Mouse (Mus musculus) hindbrain, embryonic 10.5 days (tissue): ENCODE data around the gene Dmrta2. TPM values are rescaled to one million over a fixed set of nuclear protein-coding genes. Genes with fewer than 3 reads are reported as not detected.

Source experiments
- DNase-seq: peaks from one replicate; pipeline ENCODE4 v3.0.0-alpha.2; 2017; ENCODE audit warnings: low spot score
- H3K27ac ChIP-seq: fragments of 300-500 bp; sonication (generic); 2 replicates; pipeline ENCODE4 v1.5.1; 2016; ENCODE audit warnings: mild to moderate bottlenecking, moderate library complexity
- H3K27me3 ChIP-seq: fragments of 300-500 bp; sonication (generic); 2 replicates; pipeline ENCODE4 v1.6.1; 2016; ENCODE audit warnings: mild to moderate bottlenecking; ENCODE audit not compliant: poor library complexity, insufficient read depth, severe bottlenecking
- H3K36me3 ChIP-seq: fragments of 300-500 bp; sonication (generic); 2 replicates; pipeline ENCODE4 v1.6.1; 2016; ENCODE audit warnings: mild to moderate bottlenecking, moderate library complexity
- H3K4me1 ChIP-seq: fragments of 300-500 bp; sonication (generic); replicated peaks from 2 replicates; pipeline ENCODE4 v1.6.1; 2016; ENCODE audit warnings: mild to moderate bottlenecking
- H3K4me3 ChIP-seq: fragments of 300-500 bp; sonication (generic); 2 replicates; pipeline ENCODE4 v1.5.1; 2016; ENCODE audit warnings: mild to moderate bottlenecking, moderate library complexity
- H3K9me3 ChIP-seq: fragments of 300-500 bp; sonication (generic); 2 replicates; pipeline ENCODE4 v1.6.1; 2016; ENCODE audit warnings: mild to moderate bottlenecking, moderate library complexity
- WGBS: fragments of 180-500 bp; shearing (Covaris S2); methylation state at CpG from one replicate; pipeline ENCODE4 v1.1.7; 2016; 5-methylcytosine and 5-hydroxymethylcytosine counted together
- polyA plus RNA-seq: library from polyadenylated mRNA; unstranded; fragments of >200 nt; fragmentation: Nextera tagmentation; extraction: Ambion mirVana; gene quantifications from 2 replicates; pipeline ENCODE4 v1.2.1, GENCODE M21; 2016

Dmrta2 gene
- polyA plus RNA-seq, 1 experiment from 2014 or later = 0.41 TPM

- peak; percentile 29 for DNase-seq
- H3K4me1 ChIP-seq = peaks cover 26% of the 10 kb centered on the region
- 2% methylated on average over 20 of the region's 20 CpGs for WGBS
- H3K4me3 ChIP-seq = no peak overlapping the region
- H3K27me3 ChIP-seq = peaks cover 98% of the 10 kb centered on the region
- no peak overlapping the region for H3K27ac ChIP-seq
- no peaks in the 10 kb centered on the region for H3K9me3 ChIP-seq
- no peaks in the 10 kb centered on the region for H3K36me3 ChIP-seq
Measured at GRCm38 (mm10) chr4:109973991-109974654, 3.7 kb upstream of the Dmrta2 start.

- peak; percentile 36 for DNase-seq
- H3K9me3 ChIP-seq = no peaks in the 10 kb centered on the region
- peaks cover 98% of the 10 kb centered on the region for H3K27me3 ChIP-seq
- no peaks in the 10 kb centered on the region for H3K36me3 ChIP-seq
- peaks cover 29% of the 10 kb centered on the region for H3K4me1 ChIP-seq
- no peak overlapping the region for H3K27ac ChIP-seq
- H3K4me3 ChIP-seq = peak overlapping the region; percentile 9; the same call in 1 of the 2 replicates
- WGBS = 2% methylated on average over 33 of the region's 33 CpGs
Measured at GRCm38 (mm10) chr4:109974655-109975380, 3.0 kb upstream of the Dmrta2 start.

GRCm38 (mm10) chr4:109975381-109976240 is 2.2 kb upstream of the Dmrta2 start:
- Histone ChIP-seq H3K4me3 (no peak overlapping the region), H3K36me3 (no peaks in the 10 kb centered on the region), H3K4me1 (peaks cover 36% of the 10 kb centered on the region), H3K9me3 (no peaks in the 10 kb centered on the region), H3K27ac (no peak overlapping the region), H3K27me3 (peaks cover 100% of the 10 kb centered on the region)
- peak; percentile 37 for DNase-seq
- 8% methylated on average over 25 of the region's 25 CpGs for WGBS

GRCm38 (mm10) chr4:109976273-109977147 is 1.3 kb upstream of the Dmrta2 start:
- Histone ChIP-seq H3K9me3 (no peaks in the 10 kb centered on the region), H3K27me3 (peaks cover 100% of the 10 kb centered on the region), H3K36me3 (no peaks in the 10 kb centered on the region), H3K4me1 (peaks cover 37% of the 10 kb centered on the region), H3K27ac (no peak overlapping the region), H3K4me3 (peak overlapping the region; percentile 60; the same call in 1 of the 2 replicates)
- peak; percentile 49 for DNase-seq
- 2% methylated on average over 34 of the region's 34 CpGs for WGBS

- H3K4me1 ChIP-seq = peaks cover 50% of the 10 kb centered on the region
- WGBS = under 1% methylated on average over 56 of the region's 56 CpGs
- peak overlapping the region; percentile 83 for H3K27ac ChIP-seq
Measured at GRCm38 (mm10) chr4:109978068-109978857, 410 bp downstream of the Dmrta2 start.

GRCm38 (mm10) chr4:109978858-109979340 is 1.0 kb downstream of the Dmrta2 start:
- no peak for DNase-seq
- Histone ChIP-seq H3K36me3 (no peaks in the 10 kb centered on the region), H3K9me3 (no peaks in the 10 kb centered on the region), H3K27me3 (peaks cover 100% of the 10 kb centered on the region), H3K4me1 (peaks cover 54% of the 10 kb centered on the region), H3K4me3 (peak overlapping the region; percentile 60), H3K27ac (no peak overlapping the region)
- WGBS = 1% methylated on average over 9 of the region's 9 CpGs

More at GRCm38 (mm10) chr4:109978068-109978857, 410 bp downstream of the Dmrta2 start:
- Histone ChIP-seq H3K36me3 (no peaks in the 10 kb centered on the region), H3K9me3 (no peaks in the 10 kb centered on the region), H3K4me3 (peak overlapping the region; percentile 60), H3K27me3 (peaks cover 100% of the 10 kb centered on the region)
- DNase-seq = no peak

- no peaks in the 10 kb centered on the region for H3K36me3 ChIP-seq
- WGBS = under 1% methylated on average over 66 of the region's 66 CpGs
- peak; percentile 62 for DNase-seq
- H3K9me3 ChIP-seq = no peaks in the 10 kb centered on the region
- peaks cover 51% of the 10 kb centered on the region for H3K4me1 ChIP-seq
- H3K27ac ChIP-seq = peak overlapping the region; percentile 45; the same call in 1 of the 2 replicates
- H3K4me3 ChIP-seq = peak overlapping the region; percentile 60
- H3K27me3 ChIP-seq = peaks cover 100% of the 10 kb centered on the region
Measured at GRCm38 (mm10) chr4:109979461-109980320, 1.8 kb downstream of the Dmrta2 start.

GRCm38 (mm10) chr4:109980321-109981082 is 2.6 kb downstream of the Dmrta2 start:
- no peaks in the 10 kb centered on the region for H3K36me3 ChIP-seq
- H3K4me3 ChIP-seq = peak overlapping the region; percentile 41
- peaks cover 100% of the 10 kb centered on the region for H3K27me3 ChIP-seq
- H3K9me3 ChIP-seq = no peaks in the 10 kb centered on the region
- peak overlapping the region; percentile 45; the same call in 1 of the 2 replicates for H3K27ac ChIP-seq
- WGBS = 1% methylated on average over 29 of the region's 29 CpGs
- H3K4me1 ChIP-seq = peaks cover 47% of the 10 kb centered on the region
- no peak for DNase-seq

GRCm38 (mm10) chr4:109981083-109981870 is 3.4 kb downstream of the Dmrta2 start:
- Histone ChIP-seq H3K27ac (peak overlapping the region; percentile 29; the same call in 1 of the 2 replicates), H3K9me3 (no peaks in the 10 kb centered on the region), H3K27me3 (peaks cover 100% of the 10 kb centered on the region), H3K4me1 (peaks cover 47% of the 10 kb centered on the region), H3K4me3 (peak overlapping the region; percentile 46), H3K36me3 (no peaks in the 10 kb centered on the region)
- WGBS = under 1% methylated on average over 37 of the region's 37 CpGs
- peak; percentile 56 for DNase-seq
